Mouse (Mus musculus) kidney, postnatal 0 days (tissue): Measurements from ENCODE around the gene Kif1bp. TPM values are rescaled to one million over a fixed set of nuclear protein-coding genes. Genes with fewer than 3 reads are reported as not detected.

Source experiments
- ATAC-seq: fragments of 200-750 bp; cut with Nextera tagmentation; replicated peaks from 2 replicates; pipeline ENCODE4 v1.8.0; 2017; ENCODE audit warnings: low read depth, moderate number of reproducible peaks, moderate TSS enrichment, moderate library complexity; ENCODE audit not compliant: low FRiP score
- DNase-seq: peaks from one replicate; pipeline ENCODE4 v3.0.0-alpha.2; 2016; ENCODE audit warnings: low spot score
- H3K27ac ChIP-seq: fragments of 300-500 bp; sonication (generic); 2 replicates; pipeline ENCODE4 v1.5.1; 2014; ENCODE audit warnings: mild to moderate bottlenecking
- H3K27me3 ChIP-seq: fragments of 300-500 bp; sonication (generic); 2 replicates; pipeline ENCODE4 v1.6.1; 2014; ENCODE audit warnings: low read length, mixed read lengths; ENCODE audit not compliant: insufficient read depth
- H3K36me3 ChIP-seq: fragments of 300-500 bp; sonication (generic); 2 replicates; pipeline ENCODE4 v1.6.1; 2014; ENCODE audit warnings: low read length, mixed read lengths; ENCODE audit not compliant: insufficient read depth
- H3K4me1 ChIP-seq: fragments of 300-500 bp; sonication (generic); replicated peaks from 2 replicates; pipeline ENCODE4 v1.6.1; 2014; ENCODE audit warnings: antibody characterized with exemption, low read length, mixed read lengths; ENCODE audit not compliant: insufficient read depth
- H3K4me2 ChIP-seq: fragments of 300-500 bp; sonication (generic); 2 replicates; pipeline ENCODE4 v1.6.1; 2014; ENCODE audit warnings: mild to moderate bottlenecking, low read length, moderate library complexity, mixed read lengths
- H3K4me3 ChIP-seq: fragments of 300-500 bp; sonication (generic); replicated peaks from 2 replicates; pipeline ENCODE4 v1.5.1; 2014; ENCODE audit warnings: low read depth, low read length
- H3K9ac ChIP-seq: fragments of 300-500 bp; sonication (generic); 2 replicates; pipeline ENCODE4 v1.6.1; 2014; ENCODE audit warnings: low read depth, low read length
- H3K9me3 ChIP-seq: fragments of 300-500 bp; sonication (generic); replicated peaks from 2 replicates; pipeline ENCODE4 v1.6.1; 2016; ENCODE audit warnings: low read length, inconsistent platforms, mixed read lengths
- CTCF ChIP-seq: IDR thresholded peaks from 2 replicates; pipeline ENCODE4 v1.5.1; 2016; ENCODE audit warnings: antibody characterized with exemption, low read depth, mild to moderate bottlenecking, moderate library complexity
- WGBS: fragments of 180-500 bp; shearing (Covaris S2); extraction: QIAGEN DNeasy Blood & Tissue Kit; methylation state at CpG from one replicate; pipeline ENCODE4 v1.1.7; 2014; 5-methylcytosine and 5-hydroxymethylcytosine counted together
- polyA plus RNA-seq: library from polyadenylated mRNA; unstranded; fragments of >200 nt; fragmentation: Nextera tagmentation; extraction: Ambion mirVana; gene quantifications from 2 replicates; pipeline ENCODE4 v1.2.1, GENCODE M21; 2015

The Kif1bp gene
- polyA plus RNA-seq, 1 experiment from 2014 or later, result 33.8 TPM

- H3K4me3 ChIP-seq, result no peak overlapping the region
- no peaks in the 10 kb centered on the region for H3K27me3 ChIP-seq
- H3K9ac ChIP-seq, result no peak overlapping the region
- peak overlapping the region; percentile 63; the same call in 1 of the 2 replicates for H3K27ac ChIP-seq
- no peaks in the 10 kb centered on the region for H3K9me3 ChIP-seq
- 65% methylated on average over 11 of the region's 11 CpGs for WGBS
- peak overlapping the region; percentile 50; the same call in 1 of the 2 replicates for H3K4me2 ChIP-seq
- no peaks in the 10 kb centered on the region for H3K4me1 ChIP-seq
- DNase-seq (no peak), ATAC-seq (no peak)
- H3K36me3 ChIP-seq, result no peaks in the 10 kb centered on the region
- no peak for TF ChIP-seq CTCF
Measured at GRCm38 (mm10) chr10:62509032-62509656, 69.1 kb downstream of the Kif1bp start.

- DNase-seq (peak; percentile 62), ATAC-seq (no peak)
- Histone ChIP-seq H3K9ac (peak overlapping the region; percentile 28; the same call in 1 of the 2 replicates), H3K4me2 (peak overlapping the region; percentile 50), H3K9me3 (no peaks in the 10 kb centered on the region), H3K27me3 (no peaks in the 10 kb centered on the region), H3K4me1 (no peaks in the 10 kb centered on the region), H3K4me3 (peak overlapping the region; percentile 23), H3K27ac (peak overlapping the region; percentile 63), H3K36me3 (no peaks in the 10 kb centered on the region)
- TF ChIP-seq CTCF, result no peak
- 7% methylated on average over 11 of the region's 11 CpGs for WGBS
Measured at GRCm38 (mm10) chr10:62508459-62508858, 69.8 kb downstream of the Kif1bp start.

DNA sequence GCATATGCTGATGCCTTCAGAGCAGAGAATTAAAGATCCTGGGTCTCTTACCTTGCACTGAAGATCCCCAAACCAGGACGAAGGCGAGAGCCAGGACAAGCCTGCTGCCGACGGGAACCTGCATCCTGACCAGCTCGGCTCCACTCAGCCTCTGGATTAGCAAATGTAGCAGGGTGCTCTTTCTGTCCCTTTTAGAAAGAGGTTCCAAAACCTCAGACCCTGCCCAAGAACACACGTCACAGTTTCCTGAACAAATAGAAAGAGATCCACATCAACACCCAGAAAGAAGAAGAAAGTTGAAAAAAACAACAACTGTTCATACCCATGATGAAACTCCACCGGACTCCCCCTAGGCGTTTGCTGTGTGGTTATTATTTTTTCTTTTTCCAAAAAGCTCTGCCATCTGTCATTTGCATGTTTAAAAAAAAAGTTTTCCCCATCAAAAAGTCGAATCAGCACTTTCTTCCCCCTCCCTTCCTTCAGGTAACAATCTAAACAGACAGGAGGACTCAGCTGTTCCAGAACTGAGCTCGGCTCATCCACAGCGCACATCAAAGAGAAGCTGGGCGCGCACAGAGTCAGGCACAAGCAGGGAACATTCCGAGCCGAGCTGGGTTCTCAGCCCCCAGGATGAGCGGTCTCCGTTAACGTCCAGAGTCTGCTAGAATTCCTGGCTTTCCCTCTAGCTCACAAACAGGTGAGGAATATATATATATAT, 70.5 kb downstream of the Kif1bp start:
- ATAC-seq (no peak), DNase-seq (peak; percentile 71)
- 10% methylated on average over 18 of the region's 18 CpGs for WGBS

DNA sequence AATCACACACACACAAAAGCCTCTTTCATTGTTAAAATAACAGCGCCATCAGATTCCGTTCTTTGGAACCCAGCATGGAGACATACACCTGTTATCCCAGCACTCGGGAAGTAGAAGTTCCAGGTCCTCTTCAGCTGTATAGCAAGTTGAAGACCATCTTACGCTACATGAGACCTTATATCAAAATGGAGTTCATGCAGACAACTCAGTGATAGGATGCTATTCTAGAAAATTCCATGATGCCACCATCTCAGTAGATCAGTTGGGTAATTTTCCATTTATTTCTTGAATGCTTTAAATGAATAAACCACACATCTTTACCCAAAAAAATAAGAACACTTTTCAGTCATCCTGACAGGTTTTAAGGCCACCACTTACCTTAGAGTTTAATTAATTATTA, 71.2 kb downstream of the Kif1bp start:
- no peaks in the 10 kb centered on the region for H3K36me3 ChIP-seq
- H3K4me1 ChIP-seq, result no peaks in the 10 kb centered on the region
- ATAC-seq (no peak), DNase-seq (no peak)
- H3K27ac ChIP-seq, result no peak overlapping the region
- no peaks in the 10 kb centered on the region for H3K9me3 ChIP-seq
- TF ChIP-seq CTCF, result no peak
- 0 out of 2 replicates have a peak overlapping the region, but pooled peaks have one; percentile 23 for H3K4me3 ChIP-seq
- H3K4me2 ChIP-seq, result peak overlapping the region; percentile 50; the same call in 1 of the 2 replicates
- H3K27me3 ChIP-seq, result no peaks in the 10 kb centered on the region
- 96% methylated on average over 4 of the region's 4 CpGs for WGBS
- H3K9ac ChIP-seq, result no peak overlapping the region

More for the DNA sequence above, 70.5 kb downstream of the Kif1bp start:
- Histone ChIP-seq H3K9me3 (no peaks in the 10 kb centered on the region), H3K4me1 (no peaks in the 10 kb centered on the region), H3K4me3 (peak overlapping the region; percentile 23), H3K27ac (peak overlapping the region; percentile 63), H3K4me2 (peak overlapping the region; percentile 50), H3K27me3 (no peaks in the 10 kb centered on the region), H3K9ac (peak overlapping the region; percentile 28; the same call in 1 of the 2 replicates), H3K36me3 (no peaks in the 10 kb centered on the region)
- TF ChIP-seq CTCF, result no peak

DNA sequence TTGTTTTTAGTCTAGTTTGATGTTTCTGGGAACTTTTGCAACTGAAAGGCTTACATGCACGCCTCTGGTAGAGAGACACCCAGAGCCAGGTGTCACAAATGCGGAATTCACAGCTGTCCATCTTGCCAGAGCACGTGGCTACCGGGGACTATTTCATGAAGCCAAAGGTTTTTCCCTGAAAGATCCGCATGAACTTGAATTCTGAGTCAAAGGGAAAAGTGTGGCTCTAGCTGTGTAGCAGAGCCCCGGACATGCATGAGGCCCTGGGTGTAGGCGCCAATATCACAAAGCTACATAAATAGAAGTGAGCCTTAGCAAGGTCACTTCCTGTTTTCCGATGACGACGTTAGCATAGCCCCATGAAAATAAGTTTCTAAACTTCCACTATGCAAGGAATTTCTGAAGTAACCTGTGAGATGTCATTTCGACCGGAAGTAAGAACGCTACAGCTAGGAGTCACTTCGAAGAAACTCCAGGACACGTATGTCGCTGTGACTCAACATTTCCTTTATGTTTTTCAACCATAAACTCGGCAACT, 72.2 kb downstream of the Kif1bp start:
- no peak overlapping the region for H3K9ac ChIP-seq
- no peaks in the 10 kb centered on the region for H3K9me3 ChIP-seq
- no peak overlapping the region; the same call in 1 of the 2 replicates for H3K4me2 ChIP-seq
- DNase-seq, result no peak
- H3K36me3 ChIP-seq, result no peaks in the 10 kb centered on the region
- no peak for ATAC-seq
- no peaks in the 10 kb centered on the region for H3K27me3 ChIP-seq
- H3K4me1 ChIP-seq, result no peaks in the 10 kb centered on the region
- WGBS, result 72% methylated on average over 17 of the region's 17 CpGs
- no peak overlapping the region for H3K27ac ChIP-seq
- H3K4me3 ChIP-seq, result no peak overlapping the region
- no peak for TF ChIP-seq CTCF

GRCm38 (mm10) chr10:62505224-62505983, 72.9 kb downstream of the Kif1bp start:
- WGBS, result 84% methylated on average over 9 of the region's 9 CpGs
- no peak for ATAC-seq
- no peak overlapping the region for H3K27ac ChIP-seq

More at GRCm38 (mm10) chr10:62505224-62505983, 72.9 kb downstream of the Kif1bp start:
- Histone ChIP-seq H3K36me3 (no peaks in the 10 kb centered on the region), H3K4me1 (no peaks in the 10 kb centered on the region), H3K9ac (no peak overlapping the region), H3K9me3 (no peaks in the 10 kb centered on the region), H3K4me2 (no peak overlapping the region; the same call in 1 of the 2 replicates), H3K4me3 (no peak overlapping the region), H3K27me3 (no peaks in the 10 kb centered on the region)
- DNase-seq, result no peak
- no peak for TF ChIP-seq CTCF
